Mouse (Mus musculus) adrenal gland (tissue): Measurements from ENCODE around the gene Wdr43.

Experiments
- intact Hi-C: fragments of 180-260 bp; cut with DNase I; formaldehyde crosslinking; loops from one replicate; pipeline ENCODE4 v1.15.1; 2025

The Wdr43 gene

GRCm38 (mm10) chr17:71662751-71663250 lies 47.1 kb downstream of the Wdr43 start:
- intact Hi-C loops = loop anchor here (2.0 to 10.0 kb wide), 3 partner anchors 212 to 1122 kb away; no protein-coding TSS in a partner anchor

- intact Hi-C loops = loop anchor here (2.0 to 10.0 kb wide), 3 partner anchors 211 to 1121 kb away; no protein-coding TSS in a partner anchor
Observed at GRCm38 (mm10) chr17:71663491-71663890, 47.8 kb downstream of the Wdr43 start.

- intact Hi-C loops = loop anchor here (10.0 kb wide), 2 partner anchors 581 to 1121 kb away; no protein-coding TSS in a partner anchor
Observed at GRCm38 (mm10) chr17:71664172-71664571, 48.5 kb downstream of the Wdr43 start.

DNA sequence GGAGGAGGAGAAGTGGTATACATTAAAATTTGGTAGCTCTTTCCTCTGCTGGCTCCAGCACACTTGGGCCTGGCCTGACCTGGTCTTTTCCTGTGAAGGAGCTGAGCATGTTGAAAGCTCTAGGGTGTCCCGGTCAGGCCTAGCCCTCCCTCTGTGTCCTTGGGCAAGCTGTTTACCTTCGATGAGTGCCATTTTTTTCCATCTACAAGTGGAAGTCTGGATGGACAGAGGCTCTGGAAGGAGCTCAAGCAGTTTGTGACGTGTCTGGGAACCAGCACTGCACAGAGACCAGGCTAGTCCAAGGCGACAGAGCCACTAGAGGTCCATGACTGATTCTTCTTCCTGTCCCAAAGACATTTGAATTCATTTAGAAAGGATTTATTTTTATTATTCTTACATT lies 49.5 kb downstream of the Wdr43 start:
- intact Hi-C loops = loop anchor here (10.0 kb wide), 2 partner anchors 580 to 1120 kb away; no protein-coding TSS in a partner anchor

- intact Hi-C loops = loop anchor here (10.0 kb wide), 2 partner anchors 575 to 1115 kb away; no protein-coding TSS in a partner anchor
Observed at GRCm38 (mm10) chr17:71669511-71669910, 53.8 kb downstream of the Wdr43 start.

GRCm38 (mm10) chr17:71671840-71672546 lies 56.3 kb downstream of the Wdr43 start:
- intact Hi-C loops = no loop called here

DNA sequence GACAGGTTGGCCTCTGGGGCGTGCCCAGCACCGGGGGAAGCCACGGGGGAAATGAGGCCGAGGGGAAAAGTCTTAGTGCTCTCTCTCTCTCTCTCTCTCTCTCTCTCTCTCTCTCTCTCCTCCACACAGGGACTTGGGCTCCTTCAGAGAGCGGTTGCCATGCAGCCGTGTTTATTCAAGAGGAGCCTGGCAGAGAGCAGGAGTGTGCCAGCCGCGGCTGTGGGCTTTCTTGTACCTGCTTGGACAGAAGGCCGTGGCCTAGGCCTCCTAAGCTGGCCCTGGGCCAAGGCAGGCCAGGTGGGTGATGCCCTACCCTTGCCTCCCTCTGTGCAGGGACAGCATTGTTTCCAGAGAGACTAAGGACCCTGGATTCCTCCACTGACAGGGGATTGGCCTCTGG lies 57.4 kb downstream of the Wdr43 start, which contains the start of gene Togaram2:
Gene Togaram2 (plus strand): TSS at position 170 of the 400 bp plus-strand sequence.
- intact Hi-C loops = no loop called here

DNA sequence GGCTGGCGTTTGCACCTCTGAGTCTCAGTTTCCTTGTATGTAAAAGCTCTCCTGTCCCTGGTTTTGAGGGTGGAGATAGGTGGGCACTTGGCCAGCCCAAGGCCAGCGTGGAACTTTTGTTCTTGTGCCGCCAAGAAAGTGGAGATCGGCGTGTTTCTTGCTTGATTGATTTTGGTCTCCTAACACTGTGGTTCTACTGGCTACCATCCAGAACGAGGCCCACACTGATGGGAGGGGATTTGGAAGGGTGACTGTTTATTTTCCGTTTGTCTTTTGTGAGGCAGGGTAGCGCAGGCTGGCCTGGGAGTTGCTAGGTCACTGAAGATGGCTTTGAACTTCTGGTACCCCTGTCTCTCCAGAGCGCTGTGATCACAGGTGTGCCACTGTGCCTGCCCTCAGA lies 58.2 kb downstream of the Wdr43 start:
- intact Hi-C loops = no loop called here

- intact Hi-C loops = no loop called here
Observed at GRCm38 (mm10) chr17:71674886-71675285, 59.2 kb downstream of the Wdr43 start.

DNA sequence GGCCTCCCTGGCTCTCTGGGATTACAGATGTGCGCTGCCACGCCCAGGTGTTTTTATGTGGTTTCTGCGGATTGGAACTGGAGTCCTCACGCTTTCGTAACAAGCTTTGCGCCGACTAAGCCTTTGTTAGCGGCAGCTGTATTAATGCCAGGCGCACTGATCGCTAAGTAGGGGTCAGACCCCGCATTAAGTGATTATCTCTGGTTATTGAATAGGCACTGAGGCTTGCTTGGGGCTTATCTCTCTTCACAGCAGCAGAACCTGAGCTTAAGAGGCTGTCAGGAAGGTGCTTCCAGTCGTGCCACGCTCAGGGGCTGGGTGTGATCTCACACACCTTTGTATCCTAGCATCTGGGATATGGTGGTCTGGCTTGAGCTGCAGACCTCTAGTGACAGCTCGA lies 66.0 kb downstream of the Wdr43 start:
- intact Hi-C loops = no loop called here

DNA sequence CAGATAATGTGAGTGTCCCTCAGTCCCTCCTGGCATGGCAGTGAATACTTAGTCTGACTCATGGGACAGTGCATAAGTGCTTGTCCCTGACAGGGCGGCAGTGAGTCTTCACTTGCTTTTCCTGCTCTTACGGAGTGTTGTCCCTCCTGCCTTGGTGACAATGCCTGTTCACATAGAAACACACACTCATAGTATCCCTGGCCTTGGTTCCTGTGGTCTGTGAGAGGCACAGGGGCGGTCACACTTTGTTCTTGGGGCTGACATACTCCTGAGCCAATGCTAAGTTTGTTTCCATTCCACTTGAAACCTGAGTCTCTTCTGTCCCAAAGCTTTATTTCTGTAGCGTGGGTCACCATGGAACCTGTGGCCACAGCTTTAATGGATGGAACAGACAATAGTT lies 66.7 kb downstream of the Wdr43 start:
- intact Hi-C loops = no loop called here

- intact Hi-C loops = no loop called here
Observed at GRCm38 (mm10) chr17:71683281-71683680, 67.6 kb downstream of the Wdr43 start.

DNA sequence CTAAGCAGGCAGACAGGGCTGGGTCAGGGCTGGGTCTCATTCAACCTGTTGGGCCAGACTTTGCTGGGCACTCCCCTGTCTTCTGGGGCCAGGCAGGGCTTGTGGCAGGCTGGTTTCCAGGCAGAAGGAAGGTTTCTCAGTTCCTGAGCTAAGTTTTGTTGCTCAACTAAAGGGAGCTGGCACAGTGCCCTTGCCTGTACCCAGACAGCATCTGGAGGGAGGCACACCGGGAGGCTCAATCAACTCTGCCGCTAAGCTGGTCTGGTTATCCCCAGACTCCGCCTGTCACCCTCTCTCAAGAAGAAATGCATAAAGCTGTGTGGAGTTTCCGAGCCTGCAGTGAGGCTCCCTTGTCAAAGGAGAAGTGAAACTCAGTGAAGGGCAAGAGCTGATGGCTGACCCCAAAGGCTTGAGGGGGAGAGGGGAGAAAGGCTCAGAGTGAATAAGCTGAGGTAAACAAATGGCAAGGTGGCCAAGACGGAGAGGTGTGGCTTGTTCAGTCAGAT lies 68.5 kb downstream of the Wdr43 start:
- intact Hi-C loops = no loop called here

GRCm38 (mm10) chr17:71687436-71687835 lies 71.7 kb downstream of the Wdr43 start:
- intact Hi-C loops = no loop called here

DNA sequence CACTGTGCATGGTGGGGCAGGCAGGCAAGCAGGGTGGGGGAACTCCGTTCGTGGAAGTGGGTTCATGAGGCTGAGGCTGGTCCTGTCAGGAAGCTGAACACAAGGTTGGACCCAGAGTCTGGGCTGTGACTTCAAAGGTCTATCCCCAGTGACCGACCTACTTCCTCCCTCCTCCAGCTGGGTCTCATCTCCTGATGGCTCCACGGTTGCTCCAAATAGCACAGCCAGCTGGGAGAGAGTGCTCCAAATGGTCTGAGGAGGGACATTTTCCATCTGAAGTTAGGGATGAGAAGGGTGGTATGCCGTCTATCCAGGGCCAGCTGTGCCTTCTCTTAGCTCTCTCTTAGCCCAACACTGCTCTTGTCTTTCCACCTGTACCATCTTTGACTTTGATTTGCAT lies 74.2 kb downstream of the Wdr43 start:
- intact Hi-C loops = loop anchor here (10.0 kb wide), 1 partner anchor 185 kb away; no protein-coding TSS in a partner anchor

DNA sequence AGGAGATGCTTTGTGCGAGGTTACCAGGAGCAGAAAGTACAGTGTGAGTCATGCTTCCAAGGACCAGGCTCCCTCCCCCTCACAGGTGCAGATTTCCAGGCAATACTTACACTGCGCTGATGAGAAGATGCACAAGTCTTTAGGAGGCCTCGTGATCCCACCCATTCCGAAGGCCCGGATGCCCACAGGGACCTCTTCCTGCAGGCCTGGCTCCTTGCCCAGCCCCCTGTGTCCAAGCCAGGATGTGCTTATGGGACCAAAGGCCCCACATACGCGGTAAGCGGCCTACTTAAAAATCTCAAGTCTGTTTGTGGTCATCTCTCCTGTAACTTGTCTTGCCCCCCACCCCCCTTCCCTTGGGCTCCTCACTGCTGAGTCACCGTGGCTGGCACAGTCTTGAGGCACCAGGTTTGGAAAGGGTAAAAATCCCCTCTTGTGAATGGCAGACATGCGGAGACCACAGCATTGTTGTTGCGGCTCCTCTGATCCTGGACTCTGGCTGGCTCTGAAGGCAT lies 75.7 kb downstream of the Wdr43 start:
- intact Hi-C loops = loop anchor here (10.0 kb wide), 1 partner anchor 183 kb away; no protein-coding TSS in a partner anchor

DNA sequence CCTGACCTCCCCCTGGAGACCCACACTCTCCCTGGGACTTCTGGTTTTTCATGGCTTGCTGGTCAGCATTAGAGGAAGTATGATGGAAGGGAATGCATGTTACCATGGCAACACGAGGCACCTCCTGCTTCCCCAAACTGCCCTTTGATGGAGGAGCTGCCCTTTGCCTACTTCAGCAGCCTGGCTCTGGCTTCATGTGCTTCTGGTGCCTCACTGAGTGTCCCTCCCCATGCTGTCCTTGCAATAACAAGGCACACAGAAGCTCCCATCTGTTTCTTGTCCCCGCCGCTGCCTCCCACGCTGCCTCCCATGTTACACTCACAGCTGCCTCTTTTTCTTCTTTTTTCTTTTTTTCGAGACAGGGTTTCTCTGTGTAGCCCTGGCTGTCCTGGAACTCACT lies 77.6 kb downstream of the Wdr43 start:
- intact Hi-C loops = loop anchor here (10.0 kb wide), 1 partner anchor 181 kb away; no protein-coding TSS in a partner anchor

DNA sequence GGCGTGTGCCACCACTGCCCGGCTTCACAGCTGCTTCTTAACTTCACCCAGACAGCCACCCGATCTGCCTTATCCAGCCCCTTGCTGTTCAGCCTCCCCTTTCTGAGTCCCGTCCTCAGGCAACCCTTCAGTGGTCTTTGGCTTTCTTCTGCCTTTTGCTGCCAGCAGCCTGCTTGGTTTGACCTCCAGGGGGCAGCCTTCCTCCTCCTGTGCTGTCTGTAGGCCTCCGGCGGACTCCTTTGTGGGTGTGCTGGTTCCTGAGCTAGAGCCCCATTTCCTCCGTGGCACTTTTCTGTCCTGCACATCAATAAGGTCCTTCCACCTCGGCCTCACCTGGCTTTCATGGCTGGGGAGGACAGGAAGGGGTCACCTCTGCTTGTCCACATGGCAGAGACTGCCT lies 78.1 kb downstream of the Wdr43 start:
- intact Hi-C loops = loop anchor here (10.0 kb wide), 1 partner anchor 181 kb away; no protein-coding TSS in a partner anchor

- intact Hi-C loops = loop anchor here (10.0 kb wide), 1 partner anchor 180 kb away; no protein-coding TSS in a partner anchor
Observed at GRCm38 (mm10) chr17:71695151-71695550, 79.5 kb downstream of the Wdr43 start.

GRCm38 (mm10) chr17:71695716-71696315 lies 80.1 kb downstream of the Wdr43 start:
- intact Hi-C loops = loop anchor here (10.0 kb wide), 1 partner anchor 179 kb away; no protein-coding TSS in a partner anchor

- intact Hi-C loops = loop anchor here (10.0 kb wide), 1 partner anchor 178 kb away; no protein-coding TSS in a partner anchor
Observed at GRCm38 (mm10) chr17:71696396-71696795, 80.7 kb downstream of the Wdr43 start.
